Mouse (Mus musculus) limb, embryonic 13.5 days (tissue): ENCODE measurements around the gene Tppp3. TPM values are rescaled to one million over a fixed set of nuclear protein-coding genes. Genes with fewer than 3 reads are reported as not detected.

Experiments used
- ATAC-seq: fragments of 200-750 bp; cut with Nextera tagmentation; 2 replicates; pipeline ENCODE4 v1.8.0; 2017; ENCODE audit warnings: low read depth, moderate number of reproducible peaks, moderate TSS enrichment; ENCODE audit not compliant: low FRiP score
- H3K27ac ChIP-seq: fragments of 300-500 bp; sonication (generic); 2 replicates; pipeline ENCODE4 v1.5.1; 2015; ENCODE audit warnings: inconsistent platforms, mild to moderate bottlenecking, moderate library complexity
- H3K27me3 ChIP-seq: fragments of 300-500 bp; sonication (generic); 2 replicates; pipeline ENCODE4 v1.6.1; 2015; ENCODE audit warnings: mild to moderate bottlenecking, inconsistent platforms
- H3K36me3 ChIP-seq: fragments of 300-500 bp; sonication (generic); 2 replicates; pipeline ENCODE4 v1.6.1; 2015; ENCODE audit warnings: inconsistent platforms, mild to moderate bottlenecking, moderate library complexity
- H3K4me1 ChIP-seq: fragments of 300-500 bp; sonication (generic); 2 replicates; pipeline ENCODE4 v1.6.1; 2015; ENCODE audit warnings: inconsistent platforms
- H3K4me2 ChIP-seq: fragments of 300-500 bp; sonication (generic); replicated peaks from 2 replicates; pipeline ENCODE4 v1.6.1; 2015; ENCODE audit warnings: inconsistent platforms, mild to moderate bottlenecking, moderate library complexity
- H3K4me3 ChIP-seq: fragments of 300-500 bp; sonication (generic); 2 replicates; pipeline ENCODE4 v1.5.1; 2015; ENCODE audit warnings: moderate library complexity, mild to moderate bottlenecking, inconsistent platforms
- H3K9ac ChIP-seq: fragments of 300-500 bp; sonication (generic); 2 replicates; pipeline ENCODE4 v1.6.1; 2015; ENCODE audit warnings: mild to moderate bottlenecking, inconsistent platforms
- H3K9me3 ChIP-seq: fragments of 300-500 bp; sonication (generic); 2 replicates; pipeline ENCODE4 v1.6.1; 2016; ENCODE audit warnings: inconsistent platforms
- WGBS: fragments of 180-500 bp; shearing (Covaris S2); methylation state at CpG from one replicate; pipeline ENCODE4 v1.1.7; 2015; 5-methylcytosine and 5-hydroxymethylcytosine counted together
- polyA plus RNA-seq: library from polyadenylated mRNA; unstranded; fragments of >200 nt; fragmentation: Nextera tagmentation; extraction: Ambion mirVana; gene quantifications from 2 replicates; pipeline ENCODE4 v1.2.1, GENCODE M21; 2015

Tppp3 gene
- polyA plus RNA-seq, 1 experiment from 2014 or later: 65.4 TPM

DNA sequence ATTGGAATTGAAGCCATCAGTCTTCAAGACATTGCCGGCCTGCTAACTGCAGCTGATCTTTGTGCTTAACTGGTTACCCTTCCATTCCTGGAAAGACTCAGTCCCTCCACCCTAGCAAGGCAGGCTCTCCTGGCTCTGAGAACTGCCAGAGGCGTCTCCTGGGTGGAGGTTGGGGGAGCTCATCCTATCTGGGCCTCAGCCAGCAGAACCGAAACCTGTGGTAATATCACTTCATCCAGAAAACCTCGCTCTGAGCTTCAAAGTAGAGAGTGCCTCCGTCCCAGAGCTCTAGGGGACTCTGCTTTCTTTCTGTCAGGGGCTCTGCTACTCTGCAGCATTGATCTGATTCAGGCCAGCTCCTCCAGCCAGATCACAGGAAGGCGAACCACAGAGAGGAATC lies 35.7 kb upstream of the Tppp3 start:
- WGBS: 66% methylated on average over 6 of the region's 6 CpGs
- peaks cover 37% of the 10 kb centered on the region for H3K4me1 ChIP-seq
- H3K9ac ChIP-seq: no peak overlapping the region
- H3K4me3 ChIP-seq: no peak overlapping the region
- H3K4me2 ChIP-seq: no peak overlapping the region
- no peaks in the 10 kb centered on the region for H3K36me3 ChIP-seq
- 0 out of 2 replicates have a peak overlapping the region, but pooled peaks have one; percentile 55 for H3K27ac ChIP-seq
- H3K9me3 ChIP-seq: no peaks in the 10 kb centered on the region
- no peak for ATAC-seq
- H3K27me3 ChIP-seq: no peaks in the 10 kb centered on the region

DNA sequence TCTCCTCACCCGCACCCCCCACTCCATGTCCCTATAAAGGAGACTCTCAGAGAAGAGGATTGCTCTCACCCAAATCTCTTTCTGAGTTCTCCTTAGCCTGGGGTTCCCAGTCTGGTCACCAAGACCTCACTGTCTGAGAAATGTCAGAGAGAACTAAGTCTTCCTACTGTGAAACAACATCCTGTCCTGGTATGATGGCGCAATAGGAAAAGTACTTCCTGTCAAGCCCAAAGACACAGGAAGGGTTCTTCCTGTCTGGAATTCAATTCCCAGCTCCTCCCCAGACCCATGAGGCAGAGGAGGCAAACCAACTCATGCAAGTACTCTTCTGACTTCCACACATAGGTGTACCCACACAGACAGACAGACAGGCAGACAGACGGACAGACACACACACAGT lies 33.3 kb upstream of the Tppp3 start:
- ATAC-seq: no peak

DNA sequence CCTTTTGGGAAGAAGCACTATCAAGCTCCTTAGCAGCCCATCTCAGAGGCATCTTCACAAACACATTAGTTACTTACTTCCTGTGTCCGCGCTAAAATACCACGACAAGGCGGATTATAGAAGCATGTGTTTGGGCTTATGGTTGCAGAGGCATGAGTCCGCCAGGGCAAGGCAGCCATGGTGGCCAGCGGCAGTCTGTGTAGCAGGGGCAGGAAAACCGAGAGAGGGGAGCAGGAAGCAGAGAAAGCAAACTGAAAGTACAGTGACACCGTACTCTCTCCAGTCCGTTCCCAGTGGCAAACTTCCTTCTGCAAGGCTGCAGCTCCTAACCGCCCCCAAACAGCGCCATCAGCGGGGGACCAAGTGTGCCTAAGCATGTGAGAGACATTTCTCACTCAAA lies 28.5 kb upstream of the Tppp3 start:
- Histone ChIP-seq H3K27me3 (no peaks in the 10 kb centered on the region), H3K27ac (no peak overlapping the region), H3K9ac (no peak overlapping the region), H3K9me3 (no peaks in the 10 kb centered on the region), H3K4me2 (no peak overlapping the region), H3K4me1 (peaks cover 16% of the 10 kb centered on the region), H3K4me3 (no peak overlapping the region), H3K36me3 (no peaks in the 10 kb centered on the region)
- 70% methylated on average over 12 of the region's 12 CpGs for WGBS
- no peak for ATAC-seq

More for the DNA sequence above, 33.3 kb upstream of the Tppp3 start:
- Histone ChIP-seq H3K4me1 (peaks cover 23% of the 10 kb centered on the region), H3K27me3 (no peaks in the 10 kb centered on the region), H3K9me3 (no peaks in the 10 kb centered on the region), H3K9ac (no peak overlapping the region), H3K36me3 (no peaks in the 10 kb centered on the region), H3K4me3 (no peak overlapping the region), H3K27ac (no peak overlapping the region), H3K4me2 (no peak overlapping the region)
- WGBS: 94% methylated on average over 3 of the region's 3 CpGs

DNA sequence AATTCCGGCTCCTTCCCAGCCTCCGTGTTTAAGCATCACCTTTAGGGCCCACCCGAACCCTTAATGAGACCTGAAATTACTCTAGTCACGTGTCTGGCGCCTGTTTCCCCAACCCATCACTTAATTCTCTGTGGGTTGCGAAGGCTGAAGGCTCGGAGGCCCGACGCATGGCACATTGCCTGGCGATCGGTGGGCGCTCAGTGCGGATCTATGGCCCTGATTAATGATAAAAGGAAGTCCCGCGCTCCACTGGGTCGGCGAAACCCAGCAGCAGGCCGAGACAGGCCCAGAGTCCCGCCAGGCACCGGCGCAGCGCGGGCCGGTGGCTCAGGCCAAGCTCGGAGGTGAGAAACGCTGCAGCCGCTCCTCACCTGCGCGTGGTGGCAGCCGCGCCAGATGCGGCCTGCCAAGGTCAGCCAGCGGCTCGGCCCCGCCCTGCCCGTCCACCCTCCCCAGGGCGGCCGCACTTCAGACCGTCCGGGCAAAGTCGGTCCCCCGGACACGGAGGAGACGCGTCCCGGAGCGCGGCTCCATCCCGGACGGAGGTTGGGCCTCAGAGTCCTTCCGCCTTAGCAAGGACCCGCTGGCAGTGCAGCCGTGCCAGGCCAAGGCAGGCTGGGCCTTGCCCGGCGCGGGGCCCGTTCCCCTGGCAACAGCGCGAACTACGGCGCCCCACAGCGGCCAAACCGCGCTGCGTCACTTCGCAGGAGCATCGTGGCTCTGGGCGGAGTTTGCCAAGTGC lies 25.3 kb upstream of the Tppp3 start, which contains the start of gene Zdhhc1:
Gene Zdhhc1 (minus strand): TSS at position 464 of the 742 bp plus-strand sequence.
- Histone ChIP-seq H3K27me3 (no peaks in the 10 kb centered on the region), H3K27ac (peak within 1 kb of the TSS; percentile 77)
- ATAC-seq: peak; percentile 86

DNA sequence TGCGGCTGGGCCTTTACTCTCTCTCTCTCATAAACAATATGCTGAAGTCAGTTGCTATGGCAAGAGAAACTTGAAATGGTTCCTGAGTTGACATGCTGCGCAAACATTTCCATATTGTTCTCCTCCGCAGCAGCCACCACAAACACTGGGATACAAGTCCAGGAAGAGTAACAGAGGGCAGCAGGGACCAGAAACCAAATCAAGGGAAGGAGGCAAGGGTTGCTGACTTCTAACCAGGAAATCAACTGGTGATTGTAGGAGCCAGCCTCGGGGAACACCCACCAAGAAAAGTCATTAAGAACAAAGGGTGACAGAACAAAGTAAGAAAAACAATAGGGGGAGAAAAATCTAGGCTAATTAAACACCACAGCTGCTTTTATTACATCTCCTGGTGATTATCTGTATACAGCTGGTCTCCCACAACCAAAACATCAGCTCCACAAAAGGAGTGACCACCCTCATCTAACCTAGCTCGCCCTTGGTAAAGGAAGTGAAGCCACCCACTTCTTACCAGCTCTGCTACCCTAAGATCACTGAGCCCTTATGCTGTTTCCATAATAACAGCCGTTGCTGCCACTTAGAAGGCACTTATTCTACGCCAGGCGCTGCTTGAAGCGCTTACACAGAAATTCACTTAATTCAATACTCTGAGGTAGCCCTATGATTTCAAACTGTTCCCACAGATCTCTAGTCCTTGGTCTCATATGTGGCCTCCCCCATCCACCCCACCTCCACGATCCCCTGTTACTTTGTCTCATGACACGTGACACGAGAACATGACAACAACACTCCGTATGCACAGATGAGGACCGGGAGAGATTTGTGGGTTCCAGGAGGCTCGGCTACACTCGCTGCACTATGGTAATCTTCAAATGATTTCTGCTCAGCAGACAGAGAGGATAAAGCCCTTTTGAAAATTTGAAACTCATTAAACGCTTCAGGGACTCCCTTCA lies 24.3 kb upstream of the Tppp3 start:
- no peaks in the 10 kb centered on the region for H3K27me3 ChIP-seq
- WGBS: 28% methylated on average over 17 of the region's 17 CpGs
- peak overlapping the region; percentile 84 for H3K4me3 ChIP-seq
- 0 out of 2 replicates have a peak, but pooled peaks have one; percentile 5 for ATAC-seq
- H3K36me3 ChIP-seq: no peaks in the 10 kb centered on the region
- H3K4me2 ChIP-seq: peak overlapping the region; percentile 82
- H3K27ac ChIP-seq: peak overlapping the region; percentile 77; the same call in 1 of the 2 replicates
- H3K4me1 ChIP-seq: peaks cover 28% of the 10 kb centered on the region
- H3K9ac ChIP-seq: peak overlapping the region; percentile 92
- no peaks in the 10 kb centered on the region for H3K9me3 ChIP-seq

More for the DNA sequence above, 25.3 kb upstream of the Tppp3 start, which contains the start of gene Zdhhc1:
- Histone ChIP-seq H3K4me2 (peak within 1 kb of the TSS; percentile 82), H3K4me3 (peak within 1 kb of the TSS; percentile 84), H3K4me1 (peaks cover 28% of the 10 kb centered on the region), H3K36me3 (no peaks in the 10 kb centered on the region), H3K9me3 (no peaks in the 10 kb centered on the region), H3K9ac (peak within 1 kb of the TSS; percentile 92)
- under 1% methylated on average over 51 of the region's 68 CpGs for WGBS

DNA sequence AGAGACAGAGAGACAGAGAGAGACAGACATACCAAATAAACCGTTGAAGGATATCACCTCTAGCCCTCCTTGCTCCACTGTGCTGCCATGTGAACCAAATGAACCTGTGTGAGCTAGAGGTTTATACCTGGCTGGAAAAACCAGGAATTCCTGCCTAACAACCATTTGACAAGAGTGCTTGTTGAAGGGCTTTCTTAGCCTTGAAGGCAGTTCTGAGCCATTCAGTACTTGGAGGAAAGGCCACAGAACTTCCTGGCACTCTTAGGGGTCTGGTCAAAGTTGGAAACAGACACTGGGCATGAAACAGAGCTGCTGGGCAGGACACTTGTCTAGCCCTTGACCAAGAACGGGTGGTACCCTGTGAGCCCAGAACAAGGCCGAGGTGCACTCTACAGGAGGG lies 23.2 kb upstream of the Tppp3 start:
- ATAC-seq: no peak
- 73% methylated on average over 3 of the region's 3 CpGs for WGBS
- H3K9ac ChIP-seq: no peak overlapping the region

DNA sequence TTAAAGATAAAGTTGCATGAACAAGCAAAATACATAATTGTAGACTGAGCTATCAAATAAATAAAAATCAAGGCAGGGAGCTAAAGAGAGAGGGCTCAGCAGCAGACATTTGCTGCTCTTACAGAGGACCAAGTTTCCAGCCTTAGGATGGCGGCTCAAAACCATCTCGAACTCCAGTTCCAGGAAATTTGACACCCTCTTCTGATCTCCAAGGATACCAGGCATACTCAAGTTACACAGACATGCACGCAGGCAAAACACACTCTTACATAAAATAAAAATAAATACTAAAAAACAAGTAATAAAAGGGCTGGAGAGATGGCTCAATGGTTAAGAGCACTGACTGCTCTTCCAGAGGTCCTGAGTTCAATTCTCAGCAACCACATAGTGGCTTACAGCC lies 22.2 kb upstream of the Tppp3 start:
- WGBS: 11% methylated on average over 3 of the region's 3 CpGs
- Histone ChIP-seq H3K36me3 (no peaks in the 10 kb centered on the region), H3K27ac (no peak overlapping the region), H3K4me2 (no peak overlapping the region), H3K4me1 (peaks cover 28% of the 10 kb centered on the region), H3K9ac (no peak overlapping the region), H3K27me3 (no peaks in the 10 kb centered on the region), H3K4me3 (no peak overlapping the region), H3K9me3 (no peaks in the 10 kb centered on the region)
- no peak for ATAC-seq

More for the DNA sequence above, 23.2 kb upstream of the Tppp3 start:
- Histone ChIP-seq H3K4me2 (0 out of 2 replicates have a peak overlapping the region, but pooled peaks have one; percentile 82), H3K27ac (no peak overlapping the region), H3K4me3 (no peak overlapping the region), H3K4me1 (peaks cover 28% of the 10 kb centered on the region), H3K9me3 (no peaks in the 10 kb centered on the region), H3K36me3 (no peaks in the 10 kb centered on the region), H3K27me3 (no peaks in the 10 kb centered on the region)

DNA sequence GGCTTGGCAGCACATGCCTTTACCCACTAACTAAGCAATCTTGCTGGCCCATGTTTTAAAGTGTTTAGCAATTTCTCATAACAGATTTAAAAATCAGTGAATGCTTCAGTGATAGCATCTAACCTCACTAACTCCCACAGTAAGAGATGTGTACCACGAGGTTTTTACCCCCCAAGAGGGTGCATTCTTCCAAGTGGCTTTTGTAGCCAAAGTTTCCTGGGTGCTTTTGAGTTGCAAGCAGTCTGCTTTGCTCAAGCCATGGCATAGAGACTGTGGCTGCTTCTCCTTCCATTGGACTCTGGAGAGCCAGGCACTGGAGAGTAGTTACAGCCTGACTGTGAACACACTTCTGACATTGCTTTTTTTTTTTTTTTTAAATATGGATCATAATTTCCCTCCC lies 18.0 kb upstream of the Tppp3 start:
- H3K36me3 ChIP-seq: peaks cover 7% of the 10 kb centered on the region; the same call in 1 of the 2 replicates
- H3K27me3 ChIP-seq: no peaks in the 10 kb centered on the region
- H3K4me2 ChIP-seq: no peak overlapping the region
- peaks cover 12% of the 10 kb centered on the region; the same call in 1 of the 2 replicates for H3K4me1 ChIP-seq
- WGBS: 45% methylated on average over 1 of the region's 1 CpGs
- H3K4me3 ChIP-seq: no peak overlapping the region
- no peak for ATAC-seq
- H3K9me3 ChIP-seq: no peaks in the 10 kb centered on the region
- H3K27ac ChIP-seq: no peak overlapping the region
- H3K9ac ChIP-seq: no peak overlapping the region

DNA sequence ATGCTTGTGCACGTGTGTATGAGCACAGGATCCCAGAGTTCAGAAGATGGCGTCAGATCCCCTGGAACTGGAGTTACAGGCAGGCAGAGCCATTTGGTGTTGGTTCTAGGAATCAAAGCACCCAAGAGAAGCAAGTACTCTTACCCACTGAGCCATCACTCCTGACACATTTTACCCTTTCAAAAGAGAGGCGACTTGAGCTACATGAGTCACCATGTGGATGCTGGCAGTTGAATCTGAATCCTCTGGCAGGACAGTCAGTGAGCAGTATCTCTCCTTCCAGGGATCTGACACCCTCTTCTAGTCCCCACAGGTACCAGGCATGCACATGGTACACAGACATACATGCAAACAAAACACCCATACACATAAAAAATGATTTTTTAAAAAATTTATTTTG lies 16.8 kb upstream of the Tppp3 start:
- Histone ChIP-seq H3K4me2 (no peak overlapping the region), H3K27ac (no peak overlapping the region), H3K9me3 (no peaks in the 10 kb centered on the region), H3K9ac (no peak overlapping the region), H3K36me3 (peaks cover 7% of the 10 kb centered on the region; the same call in 1 of the 2 replicates), H3K27me3 (no peaks in the 10 kb centered on the region), H3K4me1 (peaks cover 19% of the 10 kb centered on the region), H3K4me3 (no peak overlapping the region)
- WGBS: 64% methylated on average over 3 of the region's 3 CpGs
- ATAC-seq: no peak

DNA sequence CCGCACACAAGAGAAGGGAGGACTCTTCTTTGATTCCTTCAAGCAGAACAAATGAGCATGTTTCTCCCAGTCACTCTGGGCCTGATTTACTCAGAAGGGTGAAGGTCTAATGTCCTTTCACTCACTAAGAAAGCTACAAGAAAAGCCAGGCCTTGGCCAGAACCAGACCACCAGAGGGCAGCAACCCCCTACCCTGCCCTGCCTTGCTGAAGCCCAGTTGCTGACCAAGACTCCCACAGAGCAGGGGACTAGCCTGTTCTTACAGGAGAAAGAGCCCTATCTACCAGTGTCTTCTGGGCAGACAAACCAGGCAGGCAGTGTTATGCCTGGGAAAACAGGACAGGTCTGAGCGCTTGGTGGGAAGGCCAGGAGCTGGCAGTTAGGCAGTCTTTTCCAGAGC lies 13.1 kb upstream of the Tppp3 start:
- no peak overlapping the region for H3K4me2 ChIP-seq
- peak overlapping the region; percentile 4; the same call in 1 of the 2 replicates for H3K27ac ChIP-seq
- no peak overlapping the region for H3K4me3 ChIP-seq
- ATAC-seq: 0 out of 2 replicates have a peak, but pooled peaks have one; percentile 10
- 21% methylated on average over 2 of the region's 2 CpGs for WGBS
- H3K27me3 ChIP-seq: no peaks in the 10 kb centered on the region
- no peaks in the 10 kb centered on the region for H3K9me3 ChIP-seq
- H3K9ac ChIP-seq: 0 out of 2 replicates have a peak overlapping the region, but pooled peaks have one; percentile 19
- peaks cover 25% of the 10 kb centered on the region; the same call in 1 of the 2 replicates for H3K36me3 ChIP-seq
- H3K4me1 ChIP-seq: peaks cover 21% of the 10 kb centered on the region

DNA sequence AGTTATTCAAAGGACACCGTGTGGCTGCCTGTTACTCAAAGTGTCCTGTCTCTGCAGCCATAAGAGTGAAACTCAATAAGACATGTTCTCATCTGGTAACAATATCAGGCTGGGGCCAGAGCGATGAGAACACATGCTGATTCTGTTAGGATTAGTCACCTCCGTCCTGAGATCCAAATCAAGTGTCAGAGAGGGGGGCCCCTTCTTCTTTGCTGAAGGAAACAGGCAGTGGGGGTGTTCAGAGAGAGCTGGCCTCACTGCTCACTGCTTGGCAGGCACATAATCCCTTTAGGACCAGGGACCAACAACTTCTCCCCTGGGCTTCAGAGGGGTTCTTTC lies 12.7 kb upstream of the Tppp3 start:
- 0 out of 2 replicates have a peak overlapping the region, but pooled peaks have one; percentile 19 for H3K9ac ChIP-seq
- ATAC-seq: peak; percentile 57
- peaks cover 21% of the 10 kb centered on the region for H3K4me1 ChIP-seq
- no peaks in the 10 kb centered on the region for H3K9me3 ChIP-seq
- no peaks in the 10 kb centered on the region for H3K27me3 ChIP-seq
- H3K4me2 ChIP-seq: no peak overlapping the region
- H3K27ac ChIP-seq: peak overlapping the region; percentile 4; the same call in 1 of the 2 replicates
- no peak overlapping the region for H3K4me3 ChIP-seq
- 23% methylated on average over 3 of the region's 3 CpGs for WGBS
- peaks cover 29% of the 10 kb centered on the region; the same call in 1 of the 2 replicates for H3K36me3 ChIP-seq
